Mouse (Mus musculus): ENCODE data around the gene Nacc1. TPM values are rescaled to one million over a fixed set of nuclear protein-coding genes. Genes with fewer than 3 reads are reported as not detected.

Gene Nacc1
- 7.0 and 8.5 TPM in 2 replicates for polyA plus RNA-seq (2012)

DNA sequence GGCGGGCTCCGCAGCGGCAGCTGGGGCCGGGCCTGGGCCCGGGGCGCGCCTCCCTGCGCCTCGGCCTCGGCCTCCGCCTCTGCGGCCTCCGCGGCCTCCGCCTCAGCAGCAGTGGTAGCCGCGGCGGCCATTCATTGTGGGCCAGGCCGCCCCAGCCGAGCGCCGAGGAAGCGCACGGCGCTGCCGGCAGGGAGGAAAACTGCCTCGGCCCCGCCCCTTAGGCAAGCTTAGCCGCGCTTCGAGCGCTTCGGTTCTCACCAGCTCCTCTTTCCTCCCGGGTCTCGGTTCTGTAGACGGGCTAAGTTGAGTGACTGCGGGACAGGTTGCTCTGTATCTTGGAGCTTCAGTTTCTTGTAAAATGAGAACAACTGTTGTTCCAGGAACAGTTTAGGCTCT, at the start of gene Nacc1:
Nacc1 (minus strand) TSS at position 158 of the 396 bp plus-strand sequence.
- peaks cover 63% of the 10 kb centered on the region for H3K4me1 ChIP-seq (ENCODE audit: control insufficient read depth)
- H3K4me3 ChIP-seq (replicated peaks): peak within 1 kb of the TSS; percentile 92
- H3K9me3 ChIP-seq (ENCODE audit: control insufficient read depth, low read length): no peaks in the 10 kb centered on the region
- no peaks in the 10 kb centered on the region for H3K27me3 ChIP-seq (ENCODE audit: control insufficient read depth)
- H3K36me3 ChIP-seq (ENCODE audit: control insufficient read depth): peaks cover 42% of the 10 kb centered on the region
- TF ChIP-seq TAL1 (IDR thresholded peaks at IDR 0.05; ENCODE audit: low read length): no peak

- Histone ChIP-seq H3K27me3 (ENCODE audit: control insufficient read depth) (peaks cover 24% of the 10 kb centered on the region), H3K4me3 (replicated peaks) (no peak overlapping the region), H3K36me3 (ENCODE audit: control insufficient read depth) (peaks cover 13% of the 10 kb centered on the region), H3K4me1 (ENCODE audit: control insufficient read depth) (peaks cover 81% of the 10 kb centered on the region), H3K9me3 (ENCODE audit: control insufficient read depth, low read length) (no peaks in the 10 kb centered on the region)
- TF ChIP-seq GATA1 (IDR thresholded peaks at IDR 0.05; ENCODE audit: low read length): no peak
- no peak for TF ChIP-seq TAL1 (IDR thresholded peaks at IDR 0.05; ENCODE audit: low read length)
Observed at GRCm38 (mm10) chr8:84736521-84736920, 48.9 kb upstream of the Nacc1 start.

DNA sequence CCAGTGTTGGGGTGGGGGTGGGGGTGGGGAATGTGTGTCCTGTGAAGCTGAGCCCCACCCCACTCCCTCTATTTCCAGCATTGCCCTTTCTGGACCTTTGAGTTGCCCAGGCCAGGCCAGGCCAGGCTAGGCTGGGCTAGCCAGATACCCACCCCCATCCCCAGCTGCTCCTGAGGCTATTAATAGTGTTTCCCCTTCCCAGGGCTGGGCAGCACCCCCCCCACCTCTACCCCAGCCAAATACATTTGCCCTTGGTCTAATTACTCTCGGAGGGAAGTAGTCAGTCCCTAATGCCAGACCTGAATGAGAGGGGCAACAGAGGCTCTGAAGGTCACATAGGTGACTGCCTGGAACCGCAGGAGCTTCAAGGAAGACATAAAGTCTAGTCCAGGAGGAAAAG, 47.9 kb upstream of the Nacc1 start:
- H3K4me3 ChIP-seq (replicated peaks): no peak overlapping the region
- no peaks in the 10 kb centered on the region for H3K9me3 ChIP-seq (ENCODE audit: control insufficient read depth, low read length)
- no peak for TF ChIP-seq GATA1 (IDR thresholded peaks at IDR 0.05; ENCODE audit: low read length)
- no peak for TF ChIP-seq TAL1 (IDR thresholded peaks at IDR 0.05; ENCODE audit: low read length)
- H3K36me3 ChIP-seq (ENCODE audit: control insufficient read depth): peaks cover 14% of the 10 kb centered on the region
- H3K4me1 ChIP-seq (ENCODE audit: control insufficient read depth): peaks cover 84% of the 10 kb centered on the region
- H3K27me3 ChIP-seq (ENCODE audit: control insufficient read depth): peaks cover 17% of the 10 kb centered on the region

- TF ChIP-seq TAL1 (IDR thresholded peaks at IDR 0.05; ENCODE audit: low read length) (no peak), GATA1 (IDR thresholded peaks at IDR 0.05; ENCODE audit: low read length) (no peak)
- H3K4me3 ChIP-seq (replicated peaks): no peak overlapping the region
- peaks cover 23% of the 10 kb centered on the region for H3K36me3 ChIP-seq (ENCODE audit: control insufficient read depth)
- peaks cover 93% of the 10 kb centered on the region for H3K4me1 ChIP-seq (ENCODE audit: control insufficient read depth)
- H3K27me3 ChIP-seq (ENCODE audit: control insufficient read depth): peaks cover 15% of the 10 kb centered on the region
- peaks cover 3% of the 10 kb centered on the region for H3K9me3 ChIP-seq (ENCODE audit: control insufficient read depth, low read length)
Observed at GRCm38 (mm10) chr8:84734680-84735079, 47.0 kb upstream of the Nacc1 start.

DNA sequence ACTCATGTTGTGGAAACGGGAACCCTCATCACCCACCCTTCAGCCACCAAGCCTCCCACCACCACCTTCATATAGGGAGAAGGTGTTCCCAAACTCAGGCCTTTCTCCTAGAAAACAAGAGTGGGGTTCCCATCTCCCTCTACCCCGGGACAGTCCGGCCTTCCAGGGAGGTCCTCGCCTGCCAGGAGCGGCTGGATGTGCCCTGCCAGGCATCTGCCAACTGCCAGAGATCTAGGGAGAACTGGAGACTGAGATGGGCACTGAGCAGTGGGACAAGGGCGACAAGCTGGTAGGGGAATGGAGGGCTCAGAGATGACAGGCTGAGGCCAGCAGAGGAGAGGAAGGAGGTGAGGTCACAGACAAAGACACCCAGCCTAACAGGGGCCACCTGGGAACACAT, 46.3 kb upstream of the Nacc1 start:
- peaks cover 96% of the 10 kb centered on the region for H3K4me1 ChIP-seq (ENCODE audit: control insufficient read depth)
- peaks cover 3% of the 10 kb centered on the region for H3K9me3 ChIP-seq (ENCODE audit: control insufficient read depth, low read length)
- peaks cover 28% of the 10 kb centered on the region for H3K36me3 ChIP-seq (ENCODE audit: control insufficient read depth)
- TF ChIP-seq GATA1 (IDR thresholded peaks at IDR 0.05; ENCODE audit: low read length): no peak
- TF ChIP-seq TAL1 (IDR thresholded peaks at IDR 0.05; ENCODE audit: low read length): no peak
- peaks cover 11% of the 10 kb centered on the region for H3K27me3 ChIP-seq (ENCODE audit: control insufficient read depth)
- H3K4me3 ChIP-seq (replicated peaks): no peak overlapping the region

GRCm38 (mm10) chr8:84732996-84733395, 45.3 kb upstream of the Nacc1 start:
- H3K4me1 ChIP-seq (ENCODE audit: control insufficient read depth): peaks cover 96% of the 10 kb centered on the region
- H3K9me3 ChIP-seq (ENCODE audit: control insufficient read depth, low read length): peaks cover 3% of the 10 kb centered on the region
- H3K36me3 ChIP-seq (ENCODE audit: control insufficient read depth): peaks cover 37% of the 10 kb centered on the region
- no peak overlapping the region for H3K4me3 ChIP-seq (replicated peaks)
- H3K27me3 ChIP-seq (ENCODE audit: control insufficient read depth): peaks cover 3% of the 10 kb centered on the region; the same call in 1 of the 2 replicates
- no peak for TF ChIP-seq GATA1 (IDR thresholded peaks at IDR 0.05; ENCODE audit: low read length)
- TF ChIP-seq TAL1 (IDR thresholded peaks at IDR 0.05; ENCODE audit: low read length): no peak

DNA sequence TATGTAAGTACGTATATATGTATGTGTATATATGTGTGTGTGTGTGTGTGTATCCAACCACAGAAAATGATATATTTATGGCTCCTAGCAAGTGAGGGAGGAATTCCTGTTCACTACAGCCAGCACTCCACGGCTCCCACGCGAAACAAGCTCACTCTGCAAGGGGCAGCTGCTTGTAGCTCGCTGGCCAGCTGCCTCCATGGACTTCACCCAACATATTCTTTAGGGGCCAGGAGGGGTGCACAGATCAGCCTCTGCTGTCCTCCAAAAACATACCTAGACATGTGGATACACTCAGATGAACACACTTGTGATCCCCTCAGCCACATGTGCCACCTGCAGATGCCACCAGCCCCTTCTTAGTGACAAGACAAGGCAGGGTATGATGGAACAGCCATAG, 44.9 kb upstream of the Nacc1 start:
- H3K27me3 ChIP-seq (ENCODE audit: control insufficient read depth): no peaks in the 10 kb centered on the region; the same call in 1 of the 2 replicates
- peaks cover 3% of the 10 kb centered on the region for H3K9me3 ChIP-seq (ENCODE audit: control insufficient read depth, low read length)
- peaks cover 41% of the 10 kb centered on the region for H3K36me3 ChIP-seq (ENCODE audit: control insufficient read depth)
- H3K4me3 ChIP-seq (replicated peaks): no peak overlapping the region
- no peak for TF ChIP-seq GATA1 (IDR thresholded peaks at IDR 0.05; ENCODE audit: low read length)
- TF ChIP-seq TAL1 (IDR thresholded peaks at IDR 0.05; ENCODE audit: low read length): no peak
- peaks cover 96% of the 10 kb centered on the region for H3K4me1 ChIP-seq (ENCODE audit: control insufficient read depth)

DNA sequence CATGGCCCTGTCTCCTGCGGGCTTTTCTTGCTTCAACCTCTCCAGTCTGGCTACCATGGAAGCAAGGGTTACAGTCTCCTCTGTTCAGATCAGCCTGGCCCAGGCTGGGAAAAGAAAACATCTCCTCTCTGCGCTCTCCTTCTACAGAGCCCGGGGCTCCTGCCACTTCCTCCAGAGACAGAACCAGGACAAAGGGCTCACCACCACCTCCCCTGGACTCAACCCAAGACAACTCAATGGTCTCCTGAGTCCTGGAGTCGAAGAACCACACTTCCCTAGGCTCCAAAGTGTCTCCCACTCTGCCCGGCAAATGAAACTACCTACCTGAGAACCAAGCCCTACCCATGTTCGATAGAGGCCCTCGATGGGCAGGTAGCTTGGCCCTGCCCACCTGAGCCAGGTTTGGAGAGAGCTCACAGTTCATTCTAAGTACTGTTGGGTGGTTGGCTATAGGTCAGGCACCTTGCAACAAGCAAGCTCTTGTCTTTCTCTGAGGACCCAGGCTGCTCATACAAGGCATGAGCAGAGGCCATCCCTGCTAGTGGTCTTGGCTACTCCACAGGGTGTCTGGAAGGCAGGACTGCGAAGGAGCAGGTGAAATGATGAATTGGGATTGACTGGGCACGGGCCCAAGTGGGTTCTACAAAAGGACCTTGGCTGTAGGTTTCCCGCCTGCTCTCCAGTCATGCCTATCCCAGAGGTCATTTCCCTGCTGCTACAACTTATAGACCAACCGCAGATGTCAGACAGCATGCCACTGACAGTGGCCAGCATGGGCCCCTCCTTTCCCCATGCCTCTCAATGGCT, 43.9 kb upstream of the Nacc1 start:
- peaks cover 96% of the 10 kb centered on the region for H3K4me1 ChIP-seq (ENCODE audit: control insufficient read depth)
- no peak for TF ChIP-seq GATA1 (IDR thresholded peaks at IDR 0.05; ENCODE audit: low read length)
- no peak for TF ChIP-seq TAL1 (IDR thresholded peaks at IDR 0.05; ENCODE audit: low read length)
- H3K36me3 ChIP-seq (ENCODE audit: control insufficient read depth): peaks cover 51% of the 10 kb centered on the region
- peaks cover 3% of the 10 kb centered on the region for H3K9me3 ChIP-seq (ENCODE audit: control insufficient read depth, low read length)
- peak overlapping the region; percentile 63 for H3K4me3 ChIP-seq (replicated peaks)
- H3K27me3 ChIP-seq (ENCODE audit: control insufficient read depth): no peaks in the 10 kb centered on the region; the same call in 1 of the 2 replicates

DNA sequence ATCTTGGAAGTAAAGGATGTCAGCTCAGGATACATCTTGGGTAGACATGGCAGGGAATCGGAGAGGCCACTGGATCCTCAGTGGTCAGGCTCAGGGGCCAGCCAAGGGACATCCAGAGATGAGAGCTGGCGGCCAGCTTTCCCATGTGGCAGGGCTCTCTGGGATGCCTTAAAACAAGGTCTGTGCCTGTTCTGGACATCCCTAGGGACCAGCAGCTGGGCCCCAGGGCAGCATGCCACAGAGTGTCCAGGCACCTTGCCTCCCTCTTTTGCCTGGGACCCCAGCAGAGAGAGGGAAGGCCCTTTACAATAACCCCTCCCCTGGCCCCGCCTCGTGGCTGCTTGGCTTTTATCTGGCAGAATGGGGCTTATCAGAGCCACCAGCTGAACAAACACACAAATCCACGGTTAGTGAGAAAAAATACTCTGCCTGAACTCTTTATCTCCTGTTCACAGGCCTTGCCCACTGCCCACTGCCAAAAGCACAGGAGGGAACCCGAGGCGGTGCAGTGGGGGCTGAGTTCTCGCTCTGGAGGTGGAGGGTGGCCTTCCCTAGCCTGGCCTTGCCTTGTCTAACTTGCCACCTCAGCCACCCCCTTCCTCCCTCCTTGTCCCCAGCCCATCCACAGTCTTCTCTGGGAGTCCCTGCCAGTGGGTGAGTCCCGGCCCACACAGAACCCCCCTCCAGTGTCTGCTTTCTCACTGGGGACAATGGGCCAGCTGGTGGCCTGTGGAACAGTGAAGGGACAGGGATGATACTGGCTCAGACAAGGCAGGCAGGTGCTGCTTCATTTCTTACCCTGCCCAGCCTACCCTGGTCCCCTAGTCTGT, 43.1 kb upstream of the Nacc1 start:
- Histone ChIP-seq H3K36me3 (ENCODE audit: control insufficient read depth) (peaks cover 59% of the 10 kb centered on the region), H3K9me3 (ENCODE audit: control insufficient read depth, low read length) (peaks cover 3% of the 10 kb centered on the region), H3K4me3 (replicated peaks) (peak overlapping the region; percentile 63), H3K27me3 (ENCODE audit: control insufficient read depth) (no peaks in the 10 kb centered on the region; the same call in 1 of the 2 replicates), H3K4me1 (ENCODE audit: control insufficient read depth) (peaks cover 97% of the 10 kb centered on the region)
- TF ChIP-seq TAL1 (IDR thresholded peaks at IDR 0.05; ENCODE audit: low read length): peak; percentile 96
- TF ChIP-seq GATA1 (IDR thresholded peaks at IDR 0.05; ENCODE audit: low read length): peak; percentile 95
